Mouse (Mus musculus): Measurements from ENCODE around the gene Acot13. TPM values are rescaled to one million over a fixed set of nuclear protein-coding genes. Genes with fewer than 3 reads are reported as not detected.

The Acot13 gene
- polyA plus RNA-seq, 1 experiment, result 67.1 TPM

DNA sequence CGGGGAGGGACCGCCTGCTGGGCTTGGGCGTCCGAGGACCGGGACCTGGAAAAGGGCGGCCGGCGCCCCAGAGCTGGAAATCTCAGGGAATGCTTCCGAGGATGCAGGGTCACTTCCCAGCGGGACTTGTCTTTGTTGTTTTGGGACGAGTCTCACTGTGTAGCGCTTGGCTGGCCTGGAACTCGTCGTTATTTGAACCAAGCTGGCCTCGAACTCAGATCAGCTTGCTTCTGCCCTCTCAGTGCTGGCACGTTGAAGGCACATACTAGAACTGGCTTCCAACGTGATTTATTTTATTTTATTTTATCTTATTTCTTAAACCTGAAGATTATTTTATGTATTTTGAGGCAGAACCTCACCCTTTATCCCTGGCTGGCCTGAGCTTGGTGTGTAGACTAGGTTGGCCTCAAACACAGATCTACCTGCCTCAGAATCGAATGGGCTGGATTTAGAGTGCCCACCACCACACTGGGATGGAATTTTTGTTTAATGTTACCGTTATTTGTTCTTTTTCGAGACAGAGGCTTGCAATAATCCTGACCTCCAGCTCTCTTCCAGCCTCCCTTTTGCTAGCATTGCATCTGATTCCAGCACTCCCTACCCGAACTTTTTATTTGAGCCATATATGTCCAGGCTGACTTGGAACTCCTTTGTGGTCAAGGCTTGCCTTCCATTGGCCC lies 931 bp upstream of the Acot13 start:
- Histone ChIP-seq H3K4me2 (ENCODE audit: low read depth) (peak overlapping the region; percentile 77), H3ac (ENCODE audit: control insufficient read depth, insufficient read length) (peak overlapping the region; percentile 4), H3K36me3 (ENCODE audit: control insufficient read depth, insufficient read depth) (peaks cover 2% of the 10 kb centered on the region), H3K4me3 (peak overlapping the region; percentile 61), H3K27me3 (ENCODE audit: control insufficient read depth, insufficient read depth, insufficient read length) (no peaks in the 10 kb centered on the region), H3K79me2 (ENCODE audit: control insufficient read depth, insufficient read depth) (peaks cover 61% of the 10 kb centered on the region)
- TF ChIP-seq TCF12 (IDR thresholded peaks at IDR 0.05; ENCODE audit: insufficient read depth, poor library complexity, severe bottlenecking) (no peak), USF1 (IDR thresholded peaks at IDR 0.05; ENCODE audit: low read depth) (no peak), MAX (IDR thresholded peaks at IDR 0.05; ENCODE audit: low read depth) (no peak)

DNA sequence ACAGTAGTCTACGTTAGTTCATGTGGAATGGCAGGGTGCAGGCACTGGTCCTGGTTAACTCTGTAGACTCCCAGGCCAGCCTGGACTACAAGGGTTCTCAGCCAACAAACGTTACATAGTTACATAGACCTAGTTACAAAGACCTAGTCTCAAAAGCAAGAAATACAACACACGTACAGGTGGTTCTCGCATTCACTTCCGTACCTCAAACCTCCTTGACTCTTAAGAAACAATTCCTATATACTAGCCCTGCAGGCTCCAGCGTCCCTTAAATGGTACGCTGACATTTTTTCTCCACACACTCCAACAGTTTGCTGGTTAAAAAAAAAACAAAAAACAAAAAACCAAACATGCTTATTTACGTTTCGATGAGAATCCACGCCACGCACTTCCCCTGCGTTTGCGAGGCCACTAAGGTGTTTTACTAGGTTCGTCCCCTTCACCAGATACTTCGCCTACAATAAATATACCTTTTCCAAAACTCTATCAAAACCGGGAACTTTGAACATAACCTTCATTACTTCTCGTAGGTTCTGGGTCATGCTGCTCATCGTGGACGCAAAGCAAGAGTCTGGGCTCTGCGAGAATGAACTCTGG lies 486 bp downstream of the Acot13 start:
- Histone ChIP-seq H3K4me3 (peak overlapping the region; percentile 61), H3K27me3 (ENCODE audit: control insufficient read depth, insufficient read depth, insufficient read length) (no peaks in the 10 kb centered on the region), H3K79me2 (ENCODE audit: control insufficient read depth, insufficient read depth) (peaks cover 47% of the 10 kb centered on the region), H3K4me2 (ENCODE audit: low read depth) (peak overlapping the region; percentile 84), H3ac (ENCODE audit: control insufficient read depth, insufficient read length) (peak overlapping the region; percentile 4), H3K36me3 (ENCODE audit: control insufficient read depth, insufficient read depth) (no peaks in the 10 kb centered on the region)
- TF ChIP-seq USF1 (IDR thresholded peaks at IDR 0.05; ENCODE audit: low read depth) (no peak), MYOD1 (IDR thresholded peaks at IDR 0.05; ENCODE audit: control insufficient read depth in 1 of 3, insufficient read length in 2 of 3, low read depth in 2 of 3) (no peak), CEBPB (IDR thresholded peaks at IDR 0.05; ENCODE audit: insufficient read depth, poor library complexity, severe bottlenecking) (no peak), MYOG (IDR thresholded peaks at IDR 0.05; ENCODE audit: control insufficient read depth in 1 of 3, insufficient read depth in 1 of 3, insufficient read length in 2 of 3, low read depth in 2 of 3) (no peak), REST (IDR thresholded peaks at IDR 0.05; ENCODE audit: insufficient read depth, insufficient read length) (no peak), TCF12 (IDR thresholded peaks at IDR 0.05; ENCODE audit: insufficient read depth, poor library complexity, severe bottlenecking) (no peak)

DNA sequence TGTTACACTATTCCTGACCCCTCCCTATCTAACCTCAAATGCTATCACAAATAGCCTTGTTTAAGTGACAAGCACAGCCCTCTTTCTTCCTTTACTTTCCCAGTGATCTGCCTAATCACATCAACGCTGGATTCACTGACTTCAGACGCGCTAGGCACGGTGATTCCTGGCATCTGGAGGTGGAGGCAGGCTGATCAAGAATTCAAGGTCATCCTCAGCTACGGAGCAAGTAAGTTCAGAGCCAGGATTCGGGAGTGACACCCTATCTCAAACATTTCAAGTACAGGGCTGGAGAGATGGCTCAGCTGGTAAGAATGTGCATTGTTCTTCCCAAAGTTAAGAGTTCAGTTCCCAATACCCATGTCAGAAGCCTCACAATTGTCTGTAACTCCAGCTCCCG lies 5.2 kb downstream of the Acot13 start:
- Histone ChIP-seq H3K27me3 (ENCODE audit: control insufficient read depth, insufficient read depth, insufficient read length) (no peaks in the 10 kb centered on the region), H3K36me3 (ENCODE audit: control insufficient read depth, insufficient read depth) (no peaks in the 10 kb centered on the region), H3K4me2 (ENCODE audit: low read depth) (no peak overlapping the region)

DNA sequence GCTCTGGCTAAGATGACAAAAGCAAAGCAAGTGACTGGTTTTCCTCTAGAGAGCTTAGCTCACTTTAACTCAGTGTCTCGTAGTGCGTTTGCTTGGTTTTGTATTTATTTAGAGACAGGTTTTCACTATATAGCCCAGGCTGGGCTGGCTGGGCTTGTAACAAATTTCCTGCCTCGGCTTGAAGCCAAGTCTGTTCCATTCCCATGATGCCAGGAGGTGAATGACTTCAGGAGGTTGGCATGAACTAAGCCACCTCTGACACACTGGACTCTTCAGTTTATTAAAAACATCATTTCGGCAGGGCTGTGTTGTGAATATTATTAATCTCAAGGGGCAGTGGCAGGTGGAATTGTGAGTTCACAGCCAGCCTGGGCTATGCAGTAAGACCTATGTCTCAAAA lies 5.8 kb downstream of the Acot13 start:
- H3K4me2 ChIP-seq (ENCODE audit: low read depth), result no peak overlapping the region
- peaks cover 3% of the 10 kb centered on the region for H3K79me2 ChIP-seq (ENCODE audit: control insufficient read depth, insufficient read depth)
- H3K4me3 ChIP-seq, result no peak overlapping the region
- no peaks in the 10 kb centered on the region for H3K27me3 ChIP-seq (ENCODE audit: control insufficient read depth, insufficient read depth, insufficient read length)
- H3ac ChIP-seq (ENCODE audit: control insufficient read depth, insufficient read length), result no peak overlapping the region
- no peak for TF ChIP-seq SRF (IDR thresholded peaks at IDR 0.05; ENCODE audit: control insufficient read depth, insufficient read length, low read depth)
- no peaks in the 10 kb centered on the region for H3K36me3 ChIP-seq (ENCODE audit: control insufficient read depth, insufficient read depth)

More for the DNA sequence above, 5.2 kb downstream of the Acot13 start:
- Histone ChIP-seq H3ac (ENCODE audit: control insufficient read depth, insufficient read length) (no peak overlapping the region), H3K79me2 (ENCODE audit: control insufficient read depth, insufficient read depth) (peaks cover 6% of the 10 kb centered on the region), H3K4me3 (no peak overlapping the region)
- TF ChIP-seq CEBPB (IDR thresholded peaks at IDR 0.05; ENCODE audit: insufficient read depth, poor library complexity, severe bottlenecking), result no peak

DNA sequence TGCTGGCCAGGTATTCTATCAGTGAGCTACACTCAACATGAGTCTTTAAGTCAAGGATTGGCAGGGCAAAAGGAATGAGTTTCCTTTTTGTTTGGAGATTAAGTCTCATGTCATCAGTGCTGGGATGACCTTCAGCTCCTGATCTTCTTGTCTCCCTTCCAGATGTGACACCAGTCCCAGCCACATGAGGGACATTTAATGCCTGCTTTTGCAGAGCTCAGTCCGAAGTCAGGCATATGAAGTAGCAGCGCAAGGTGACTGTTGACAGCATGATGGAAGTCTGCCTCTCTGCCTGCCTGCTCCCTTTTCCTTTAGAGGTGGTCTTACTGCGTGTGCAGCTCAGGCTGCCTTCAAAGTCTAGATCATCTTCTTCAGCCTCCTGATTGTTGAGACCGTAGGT lies 6.7 kb downstream of the Acot13 start:
- Histone ChIP-seq H3K4me3 (no peak overlapping the region), H3K79me2 (ENCODE audit: control insufficient read depth, insufficient read depth) (no peaks in the 10 kb centered on the region), H3K27me3 (ENCODE audit: control insufficient read depth, insufficient read depth, insufficient read length) (no peaks in the 10 kb centered on the region), H3ac (ENCODE audit: control insufficient read depth, insufficient read length) (no peak overlapping the region), H3K36me3 (ENCODE audit: control insufficient read depth, insufficient read depth) (no peaks in the 10 kb centered on the region), H3K4me2 (ENCODE audit: low read depth) (no peak overlapping the region)
- no peak for TF ChIP-seq USF1 (IDR thresholded peaks at IDR 0.05; ENCODE audit: low read depth)
- TF ChIP-seq TCF3 (IDR thresholded peaks at IDR 0.05; ENCODE audit: insufficient read length, low read depth), result no peak
- no peak for TF ChIP-seq SRF (IDR thresholded peaks at IDR 0.05; ENCODE audit: control insufficient read depth, insufficient read length, low read depth)
- no peak for TF ChIP-seq CEBPB (IDR thresholded peaks at IDR 0.05; ENCODE audit: insufficient read depth, poor library complexity, severe bottlenecking)
- TF ChIP-seq MAX (IDR thresholded peaks at IDR 0.05; ENCODE audit: low read depth), result no peak
- TF ChIP-seq MYOD1 (IDR thresholded peaks at IDR 0.05; ENCODE audit: control insufficient read depth in 1 of 3, insufficient read length in 2 of 3, low read depth in 2 of 3), result no peak
- no peak for TF ChIP-seq REST (IDR thresholded peaks at IDR 0.05; ENCODE audit: insufficient read depth, insufficient read length)
- TF ChIP-seq E2F4 (IDR thresholded peaks at IDR 0.05; ENCODE audit: insufficient read depth), result no peak
- no peak for TF ChIP-seq POLR2AphosphoS2 (IDR thresholded peaks at IDR 0.05; ENCODE audit: insufficient read length, low read depth)
- no peak for TF ChIP-seq TCF12 (IDR thresholded peaks at IDR 0.05; ENCODE audit: insufficient read depth, poor library complexity, severe bottlenecking)
- no peak for TF ChIP-seq MYOG (IDR thresholded peaks at IDR 0.05; ENCODE audit: control insufficient read depth in 1 of 3, insufficient read depth in 1 of 3, insufficient read length in 2 of 3, low read depth in 2 of 3)
- TF ChIP-seq POLR2A (IDR thresholded peaks at IDR 0.05; ENCODE audit: insufficient read length, low read depth), result no peak

Data from myocyte (in vitro differentiated cells).